Mouse (Mus musculus): Measurements from ENCODE around the gene Kif2c. TPM values are rescaled to one million over a fixed set of nuclear protein-coding genes. Genes with fewer than 3 reads are reported as not detected.

Gene Kif2c
- under 1 TPM; 0.26 to 0.47 TPM for total RNA-seq (2021)
- long read RNA-seq, experiment 1, partial matches to known transcripts: 0 of 1 reads
- long read RNA-seq, experiment 1, other reads (novel, unspliced or antisense): 1 of 1 reads
- long read RNA-seq, experiment 2, partial matches to known transcripts: 0 of 1 reads
- long read RNA-seq, experiment 2, other reads (novel, unspliced or antisense): 1 of 1 reads

- Histone ChIP-seq H3K27ac (peak within 1 kb of the TSS; percentile 92), H3K4me3 (peak within 1 kb of the TSS; percentile 79)
- no peak; the same call in none of the 2 replicates for TF ChIP-seq CTCF (conservative IDR thresholded peaks at IDR 0.05)
- peak; percentile 92 to 95 for DNase-seq (ENCODE audit: low spot score in 2 of 2)
Measured at GRCm38 (mm10) chr4:117181863-117182758, at the start of gene Kif2c. Kif2c (minus strand) TSS chr4:117182639.

- DNase-seq (ENCODE audit: low spot score in 2 of 2): no peak
- Histone ChIP-seq H3K4me3 (no peak overlapping the region), H3K27ac (no peak overlapping the region)
- TF ChIP-seq CTCF (conservative IDR thresholded peaks at IDR 0.05): no peak
Measured at GRCm38 (mm10) chr4:117231208-117231607, 48.8 kb upstream of the Kif2c start.

GRCm38 (mm10) chr4:117230331-117230730, 47.9 kb upstream of the Kif2c start:
- H3K27ac ChIP-seq: no peak overlapping the region
- TF ChIP-seq CTCF (conservative IDR thresholded peaks at IDR 0.05): peak; percentile 67
- no peak for DNase-seq (ENCODE audit: low spot score in 2 of 2)
- no peak overlapping the region for H3K4me3 ChIP-seq

GRCm38 (mm10) chr4:117229590-117229989, 47.2 kb upstream of the Kif2c start:
- no peak for TF ChIP-seq CTCF (conservative IDR thresholded peaks at IDR 0.05)
- Histone ChIP-seq H3K27ac (no peak overlapping the region), H3K4me3 (no peak overlapping the region)
- no peak for DNase-seq (ENCODE audit: low spot score in 2 of 2)

GRCm38 (mm10) chr4:117225250-117225649, 42.8 kb upstream of the Kif2c start:
- no peak overlapping the region for H3K27ac ChIP-seq
- no peak for TF ChIP-seq CTCF (conservative IDR thresholded peaks at IDR 0.05)
- H3K4me3 ChIP-seq: no peak overlapping the region
- no peak for DNase-seq (ENCODE audit: low spot score in 2 of 2)

- no peak overlapping the region for H3K4me3 ChIP-seq
- H3K27ac ChIP-seq: no peak overlapping the region
- no peak for TF ChIP-seq CTCF (conservative IDR thresholded peaks at IDR 0.05)
- DNase-seq (ENCODE audit: low spot score in 2 of 2): no peak
Measured at GRCm38 (mm10) chr4:117224122-117224521, 41.7 kb upstream of the Kif2c start.

GRCm38 (mm10) chr4:117223001-117223400, 40.6 kb upstream of the Kif2c start:
- Histone ChIP-seq H3K4me3 (no peak overlapping the region), H3K27ac (no peak overlapping the region)
- TF ChIP-seq CTCF (conservative IDR thresholded peaks at IDR 0.05): no peak
- no peak for DNase-seq (ENCODE audit: low spot score in 2 of 2)

GRCm38 (mm10) chr4:117221836-117222235, 39.4 kb upstream of the Kif2c start:
- no peak for TF ChIP-seq CTCF (conservative IDR thresholded peaks at IDR 0.05)
- no peak overlapping the region for H3K27ac ChIP-seq
- no peak overlapping the region for H3K4me3 ChIP-seq
- DNase-seq (ENCODE audit: low spot score in 2 of 2): no peak

- TF ChIP-seq CTCF (conservative IDR thresholded peaks at IDR 0.05): no peak
- no peak for DNase-seq (ENCODE audit: low spot score in 2 of 2)
- Histone ChIP-seq H3K27ac (no peak overlapping the region), H3K4me3 (no peak overlapping the region)
Measured at GRCm38 (mm10) chr4:117220741-117221515, 38.5 kb upstream of the Kif2c start.

GRCm38 (mm10) chr4:117218517-117219219, 36.2 kb upstream of the Kif2c start:
- no peak overlapping the region for H3K4me3 ChIP-seq

GRCm38 (mm10) chr4:117217029-117217428, 34.6 kb upstream of the Kif2c start:
- TF ChIP-seq CTCF (conservative IDR thresholded peaks at IDR 0.05): no peak
- DNase-seq (ENCODE audit: low spot score in 2 of 2): peak in 1 of 2 experiments; percentile 27
- no peak overlapping the region for H3K4me3 ChIP-seq
- H3K27ac ChIP-seq: peak overlapping the region; percentile 80

More at GRCm38 (mm10) chr4:117218517-117219219, 36.2 kb upstream of the Kif2c start:
- TF ChIP-seq CTCF (conservative IDR thresholded peaks at IDR 0.05): peak; percentile 99
- DNase-seq (ENCODE audit: low spot score in 2 of 2): peak; percentile 49 to 61
- peak overlapping the region; percentile 18; the same call in 1 of the 2 replicates for H3K27ac ChIP-seq

GRCm38 (mm10) chr4:117214250-117214649, 31.8 kb upstream of the Kif2c start:
- no peak for DNase-seq (ENCODE audit: low spot score in 2 of 2)
- no peak for TF ChIP-seq CTCF (conservative IDR thresholded peaks at IDR 0.05)
- Histone ChIP-seq H3K27ac (no peak overlapping the region), H3K4me3 (no peak overlapping the region)
